Mouse (Mus musculus) cortical plate, adult 2 months (tissue): ENCODE results near the gene Zfand4. TPM values are rescaled to one million over a fixed set of nuclear protein-coding genes. Genes with fewer than 3 reads are reported as not detected.

Experiments
- H3K27ac ChIP-seq: fragments of 200-500 bp; 2 replicates; pipeline ENCODE4 v1.5.1; 2012; ENCODE audit warnings: low read length, control low read depth, inconsistent platforms; ENCODE audit not compliant: insufficient read depth
- H3K4me1 ChIP-seq: fragments of 200-500 bp; 2 replicates; pipeline ENCODE4 v1.6.1; 2011; ENCODE audit warnings: low read length; ENCODE audit not compliant: control insufficient read depth, insufficient read depth
- H3K4me3 ChIP-seq: fragments of 200-500 bp; 2 replicates; pipeline ENCODE4 v1.5.1; 2011; ENCODE audit warnings: mild to moderate bottlenecking, low read length, control low read depth; ENCODE audit not compliant: insufficient read depth
- CTCF ChIP-seq: fragments of 200-500 bp; IDR thresholded peaks from 2 replicates; pipeline ENCODE4 v1.5.1; 2011; ENCODE audit warnings: mild to moderate bottlenecking, control low read depth, low read length; ENCODE audit not compliant: insufficient read depth; ENCODE audit errors: extremely low read depth
- POLR2A ChIP-seq: fragments of 200-500 bp; IDR thresholded peaks from 2 replicates; pipeline ENCODE4 v1.6.1; 2011; ENCODE audit warnings: mild to moderate bottlenecking, low read length, control low read depth; ENCODE audit not compliant: insufficient read depth; ENCODE audit errors: extremely low read depth
- polyA plus RNA-seq: library from polyadenylated mRNA; depleted of rRNA; stranded (reverse); fragments of >200 nt; gene quantifications from 2 replicates; pipeline ENCODE4 v1.2.3, GENCODE M21; 2012

Zfand4 gene
- polyA plus RNA-seq, 1 experiment: 6.1 TPM

DNA sequence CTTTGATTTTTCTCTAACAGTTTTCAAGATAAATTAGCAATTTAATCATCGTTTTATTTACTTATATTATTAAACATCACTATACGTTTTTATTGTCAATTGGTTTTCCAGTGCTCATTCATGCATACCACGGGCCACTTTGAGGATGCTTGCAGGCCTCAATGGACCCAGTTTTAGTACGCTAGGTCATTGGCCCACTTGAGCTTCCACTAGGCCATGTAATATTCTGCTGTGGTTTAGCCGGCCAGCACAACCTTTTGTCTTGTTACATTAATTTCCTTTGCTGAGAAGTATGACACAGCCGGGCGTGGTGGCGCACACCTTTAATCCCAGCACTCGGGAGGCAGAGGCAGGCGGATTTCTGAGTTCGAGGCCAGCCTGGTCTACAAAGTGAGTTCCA, 814 bp downstream of the Zfand4 start:
- no peaks in the 10 kb centered on the region; the same call in 1 of the 2 replicates for H3K4me1 ChIP-seq
- no peak for TF ChIP-seq POLR2A
- no peak for TF ChIP-seq CTCF
- H3K4me3 ChIP-seq: peak overlapping the region; percentile 75; the same call in 1 of the 2 replicates
- no peak overlapping the region for H3K27ac ChIP-seq

- Histone ChIP-seq H3K4me1 (no peaks in the 10 kb centered on the region; the same call in 1 of the 2 replicates), H3K4me3 (no peak overlapping the region; the same call in 1 of the 2 replicates), H3K27ac (no peak overlapping the region)
- TF ChIP-seq CTCF (no peak), POLR2A (no peak)
These were observed 1.6 kb downstream of the Zfand4 start for GRCm38 (mm10) chr6:116265603-116266002.

- Histone ChIP-seq H3K27ac (no peak overlapping the region), H3K4me3 (no peak overlapping the region), H3K4me1 (no peaks in the 10 kb centered on the region; the same call in 1 of the 2 replicates)
- no peak for TF ChIP-seq POLR2A
- no peak for TF ChIP-seq CTCF
These were observed 2.5 kb downstream of the Zfand4 start for GRCm38 (mm10) chr6:116266273-116267109.

GRCm38 (mm10) chr6:116267110-116267423, 3.0 kb downstream of the Zfand4 start:
- Histone ChIP-seq H3K4me3 (no peak overlapping the region), H3K4me1 (no peaks in the 10 kb centered on the region; the same call in 1 of the 2 replicates), H3K27ac (no peak overlapping the region)
- no peak for TF ChIP-seq POLR2A
- no peak for TF ChIP-seq CTCF

- Histone ChIP-seq H3K27ac (no peak overlapping the region), H3K4me1 (no peaks in the 10 kb centered on the region), H3K4me3 (no peak overlapping the region)
- TF ChIP-seq CTCF (no peak), POLR2A (no peak)
These were observed 11.7 kb downstream of the Zfand4 start for GRCm38 (mm10) chr6:116275695-116276094.

GRCm38 (mm10) chr6:116278679-116279317, 14.8 kb downstream of the Zfand4 start:
- Histone ChIP-seq H3K27ac (no peak overlapping the region), H3K4me1 (no peaks in the 10 kb centered on the region), H3K4me3 (no peak overlapping the region)
- TF ChIP-seq POLR2A: no peak
- no peak for TF ChIP-seq CTCF

DNA sequence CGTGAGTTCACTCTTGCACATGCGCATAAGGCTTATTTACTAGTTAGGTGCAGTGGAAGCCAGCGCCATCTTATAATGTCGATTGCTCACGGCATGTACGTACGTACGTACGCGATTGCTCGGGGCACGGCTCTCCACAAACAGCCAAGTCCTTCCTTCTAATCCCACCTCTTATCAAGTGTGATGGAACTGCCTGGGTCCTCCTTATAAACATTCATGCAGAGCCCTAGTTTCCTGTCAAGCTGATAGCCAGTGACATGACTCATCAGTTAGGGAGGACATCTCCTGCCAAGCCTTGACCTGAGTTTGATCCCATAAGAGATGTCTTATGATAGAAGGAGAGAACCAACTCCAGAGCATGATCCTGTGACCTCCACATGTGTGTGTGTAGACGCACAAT, 17.0 kb downstream of the Zfand4 start:
- Histone ChIP-seq H3K27ac (no peak overlapping the region), H3K4me3 (no peak overlapping the region), H3K4me1 (no peaks in the 10 kb centered on the region)
- TF ChIP-seq CTCF: no peak
- no peak for TF ChIP-seq POLR2A

GRCm38 (mm10) chr6:116282546-116282945, 18.5 kb downstream of the Zfand4 start:
- Histone ChIP-seq H3K4me1 (no peaks in the 10 kb centered on the region), H3K27ac (no peak overlapping the region), H3K4me3 (no peak overlapping the region)
- no peak for TF ChIP-seq CTCF
- no peak for TF ChIP-seq POLR2A

- no peak for TF ChIP-seq POLR2A
- no peak for TF ChIP-seq CTCF
- no peak overlapping the region for H3K4me3 ChIP-seq
- H3K4me1 ChIP-seq: no peaks in the 10 kb centered on the region
- H3K27ac ChIP-seq: no peak overlapping the region
These were observed 19.3 kb downstream of the Zfand4 start for GRCm38 (mm10) chr6:116283280-116283679.

DNA sequence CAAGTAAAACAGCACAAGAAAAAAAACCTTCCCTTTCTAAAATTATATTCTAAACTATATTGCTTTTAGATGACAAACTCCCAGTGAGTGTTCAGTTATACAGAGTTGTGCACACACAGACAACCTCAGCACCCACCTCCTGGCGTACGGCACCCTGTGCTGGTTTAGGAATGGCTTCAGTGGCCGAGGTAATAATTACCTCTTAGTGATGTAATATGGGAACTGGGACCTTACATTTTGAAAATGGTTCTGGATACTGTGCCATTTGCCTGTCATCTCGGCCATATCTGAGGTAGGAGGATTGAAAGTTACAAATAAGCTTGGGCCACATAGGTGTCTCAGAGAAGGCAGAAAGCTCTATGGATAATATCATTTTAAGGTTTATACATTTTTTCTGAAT, 22.3 kb downstream of the Zfand4 start:
- TF ChIP-seq CTCF: no peak
- no peak for TF ChIP-seq POLR2A
- no peaks in the 10 kb centered on the region for H3K4me1 ChIP-seq
- H3K27ac ChIP-seq: no peak overlapping the region
- H3K4me3 ChIP-seq: no peak overlapping the region
